Mouse (Mus musculus): ENCODE measurements at regions not wholly inside any gene's neighbourhood (a gene's known extent, or its start where the extent isn't known, plus 50 kb on each side); places are given as distances from the start of the nearest gene placed in this dataset.

DNA sequence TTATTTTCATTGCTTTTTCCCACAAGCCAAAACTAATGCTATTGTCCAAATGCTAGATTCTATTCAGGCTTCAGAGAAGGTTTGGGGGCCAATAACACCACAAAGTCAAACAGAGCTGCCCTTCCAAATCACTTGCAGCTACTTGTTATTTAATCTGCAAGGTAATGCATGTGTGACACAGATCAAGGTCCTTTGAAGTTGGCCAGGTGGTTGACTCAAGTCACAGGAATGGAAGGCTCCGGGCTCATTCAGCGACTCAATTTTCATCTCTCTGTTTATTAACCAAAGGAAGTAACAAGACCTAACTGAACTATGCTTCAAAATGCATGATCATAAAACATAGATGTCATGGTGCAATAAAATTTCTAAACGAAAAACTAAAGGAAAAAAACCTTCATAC, 300.0 kb upstream of the 1700008P02Rik start:
- Histone ChIP-seq H3K4me1 (ENCODE audit: control insufficient read depth, insufficient read depth, low read length) (no peaks in the 10 kb centered on the region), H3K9me3 (replicated peaks; ENCODE audit: control insufficient read depth, low read length, poor library complexity, severe bottlenecking) (no peaks in the 10 kb centered on the region), H3K36me3 (ENCODE audit: control insufficient read depth, insufficient read depth, low read length) (no peaks in the 10 kb centered on the region), H3K27me3 (ENCODE audit: control insufficient read depth, insufficient read depth, low read depth, low read length) (no peaks in the 10 kb centered on the region), H3K27ac (ENCODE audit: low read length) (no peak overlapping the region), H3K4me2 (ENCODE audit: low read length) (no peak overlapping the region), H3K4me3 (ENCODE audit: low read depth, low read length) (no peak overlapping the region), H3K9ac (ENCODE audit: low read depth, low read length) (no peak overlapping the region)
- 90% methylated on average over 3 of the region's 3 CpGs for WGBS
- no peak for ATAC-seq

DNA sequence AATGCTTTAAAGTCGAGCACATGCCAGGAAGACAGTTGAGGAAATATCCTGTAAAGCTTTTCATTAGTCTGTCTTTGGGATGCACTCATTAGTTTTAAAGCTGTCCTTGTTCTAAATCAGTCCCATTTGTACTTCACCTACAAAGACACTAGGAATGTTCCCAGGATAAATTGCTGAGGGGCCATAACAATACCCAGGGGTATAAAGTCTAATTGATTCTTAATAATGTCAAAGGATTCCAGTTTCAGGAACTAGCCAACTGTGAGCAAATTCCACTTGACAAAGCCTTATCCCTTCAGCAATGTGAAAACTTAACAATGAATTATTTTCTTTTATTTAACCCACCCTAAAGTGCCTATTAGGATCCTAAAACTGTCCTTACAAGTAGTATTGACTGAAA, 267.7 kb upstream of the 1700008P02Rik start:
- Histone ChIP-seq H3K27ac (ENCODE audit: low read length) (no peak overlapping the region), H3K4me1 (ENCODE audit: control insufficient read depth, insufficient read depth, low read length) (no peaks in the 10 kb centered on the region), H3K9me3 (replicated peaks; ENCODE audit: control insufficient read depth, low read length, poor library complexity, severe bottlenecking) (no peaks in the 10 kb centered on the region), H3K4me2 (ENCODE audit: low read length) (no peak overlapping the region), H3K36me3 (ENCODE audit: control insufficient read depth, insufficient read depth, low read length) (no peaks in the 10 kb centered on the region), H3K27me3 (ENCODE audit: control insufficient read depth, insufficient read depth, low read depth, low read length) (no peaks in the 10 kb centered on the region), H3K4me3 (ENCODE audit: low read depth, low read length) (no peak overlapping the region), H3K9ac (ENCODE audit: low read depth, low read length) (no peak overlapping the region)
- no peak for ATAC-seq
- 49% methylated on average over 1 of the region's 1 CpGs for WGBS

DNA sequence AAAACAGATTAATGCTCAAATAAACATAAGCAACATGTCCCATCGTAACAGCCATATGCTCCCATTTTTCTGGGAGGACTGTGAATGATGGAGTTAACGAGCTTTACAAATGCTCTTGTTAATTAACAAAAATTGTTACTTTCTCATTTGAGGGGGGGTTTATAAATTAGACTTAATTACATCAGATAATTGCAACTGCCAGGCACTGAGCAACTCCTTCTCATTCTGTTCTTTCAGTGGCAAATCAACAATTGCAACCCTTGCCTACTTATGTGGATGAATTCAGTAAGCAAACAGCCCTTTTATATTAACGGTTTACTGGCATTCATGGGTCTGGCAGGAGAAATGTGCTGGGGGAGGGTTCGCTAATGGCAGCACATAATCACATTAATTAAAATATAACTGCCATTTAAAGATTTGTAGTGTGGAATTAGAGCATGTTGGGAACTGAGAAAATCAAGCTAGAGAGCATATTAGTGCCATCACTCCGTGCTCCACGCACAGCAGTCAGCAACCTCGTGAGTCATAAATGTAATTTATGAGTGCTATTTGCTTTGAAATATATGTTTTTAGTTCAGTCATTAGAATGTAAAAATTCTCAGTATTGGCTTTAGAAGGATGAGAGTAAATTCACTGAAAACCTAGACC, 266.9 kb upstream of the 1700008P02Rik start:
- no peaks in the 10 kb centered on the region for H3K36me3 ChIP-seq (ENCODE audit: control insufficient read depth, insufficient read depth, low read length)
- H3K4me3 ChIP-seq (ENCODE audit: low read depth, low read length): no peak overlapping the region
- H3K4me1 ChIP-seq (ENCODE audit: control insufficient read depth, insufficient read depth, low read length): no peaks in the 10 kb centered on the region
- H3K9ac ChIP-seq (ENCODE audit: low read depth, low read length): no peak overlapping the region
- H3K9me3 ChIP-seq (replicated peaks; ENCODE audit: control insufficient read depth, low read length, poor library complexity, severe bottlenecking): no peaks in the 10 kb centered on the region
- WGBS: 52% methylated on average over 7 of the region's 7 CpGs
- no peaks in the 10 kb centered on the region for H3K27me3 ChIP-seq (ENCODE audit: control insufficient read depth, insufficient read depth, low read depth, low read length)
- H3K27ac ChIP-seq (ENCODE audit: low read length): no peak overlapping the region
- H3K4me2 ChIP-seq (ENCODE audit: low read length): no peak overlapping the region
- ATAC-seq: peak; percentile 64; the same call in 1 of the 2 replicates

DNA sequence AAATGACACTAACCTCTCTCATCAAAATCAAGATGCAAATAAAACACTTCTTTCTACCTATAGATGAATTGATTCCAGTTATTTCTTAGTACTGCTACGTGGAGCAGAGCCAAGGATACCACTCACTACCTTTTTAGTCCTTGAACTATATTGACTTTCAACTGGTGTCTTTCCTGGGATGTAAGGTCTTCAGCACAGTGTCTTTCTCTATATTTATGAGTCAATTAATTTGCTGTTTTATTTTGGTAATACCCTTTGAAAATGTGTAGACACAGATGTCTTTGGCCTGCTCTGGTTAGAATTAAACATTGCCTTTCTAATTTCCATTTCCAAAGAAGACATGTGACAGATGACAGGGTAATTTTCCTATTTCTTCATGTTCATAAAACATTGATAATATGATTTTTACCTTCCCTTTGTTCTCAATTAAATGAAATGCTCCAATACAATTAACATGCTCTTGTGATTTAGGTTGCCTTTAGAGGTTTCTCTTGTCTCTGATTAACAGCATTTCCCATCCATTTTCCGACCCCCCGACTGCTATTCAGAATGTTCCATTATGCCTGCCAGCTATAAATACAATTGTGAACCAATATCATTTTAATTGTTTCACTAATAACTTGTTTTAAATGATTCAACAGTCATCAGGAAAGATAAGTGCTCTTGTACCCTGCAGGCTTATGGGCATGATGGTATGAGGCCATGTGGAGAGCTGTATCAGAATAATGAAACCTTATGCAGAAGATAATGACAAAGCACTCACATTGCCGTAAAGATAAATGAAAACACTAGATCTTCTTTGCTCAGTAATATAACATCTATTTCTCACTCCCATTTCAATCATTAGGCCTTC, 266.2 kb upstream of the 1700008P02Rik start:
- 61% methylated on average over 4 of the region's 4 CpGs for WGBS
- H3K36me3 ChIP-seq (ENCODE audit: control insufficient read depth, insufficient read depth, low read length): no peaks in the 10 kb centered on the region
- peak; percentile 71; the same call in 1 of the 2 replicates for ATAC-seq
- H3K4me1 ChIP-seq (ENCODE audit: control insufficient read depth, insufficient read depth, low read length): no peaks in the 10 kb centered on the region
- H3K27ac ChIP-seq (ENCODE audit: low read length): no peak overlapping the region
- H3K9ac ChIP-seq (ENCODE audit: low read depth, low read length): no peak overlapping the region
- H3K27me3 ChIP-seq (ENCODE audit: control insufficient read depth, insufficient read depth, low read depth, low read length): no peaks in the 10 kb centered on the region
- H3K4me2 ChIP-seq (ENCODE audit: low read length): no peak overlapping the region
- no peak overlapping the region for H3K4me3 ChIP-seq (ENCODE audit: low read depth, low read length)
- no peaks in the 10 kb centered on the region for H3K9me3 ChIP-seq (replicated peaks; ENCODE audit: control insufficient read depth, low read length, poor library complexity, severe bottlenecking)

DNA sequence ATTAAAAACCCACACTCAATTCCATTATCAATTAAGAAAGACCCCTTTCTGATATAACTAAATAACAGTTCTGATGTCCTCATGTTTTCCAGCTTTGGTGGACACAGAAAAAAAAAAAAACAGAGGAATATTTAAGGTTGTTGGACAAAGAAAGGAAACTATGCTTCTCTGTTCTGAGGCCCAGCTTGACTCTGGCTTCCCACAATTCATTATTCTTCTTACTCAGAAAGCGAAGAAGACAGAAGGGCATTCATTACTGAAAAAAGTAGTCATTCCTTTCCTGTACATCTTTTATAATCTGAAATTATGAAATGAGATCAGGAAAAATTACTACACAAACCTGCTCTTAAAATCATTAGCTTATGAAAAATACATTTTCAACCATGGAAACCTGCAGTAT, 263.2 kb upstream of the 1700008P02Rik start:
- Histone ChIP-seq H3K4me2 (ENCODE audit: low read length) (no peak overlapping the region), H3K27ac (ENCODE audit: low read length) (no peak overlapping the region), H3K4me1 (ENCODE audit: control insufficient read depth, insufficient read depth, low read length) (no peaks in the 10 kb centered on the region), H3K27me3 (ENCODE audit: control insufficient read depth, insufficient read depth, low read depth, low read length) (no peaks in the 10 kb centered on the region), H3K9me3 (replicated peaks; ENCODE audit: control insufficient read depth, low read length, poor library complexity, severe bottlenecking) (no peaks in the 10 kb centered on the region), H3K4me3 (ENCODE audit: low read depth, low read length) (no peak overlapping the region), H3K9ac (ENCODE audit: low read depth, low read length) (no peak overlapping the region), H3K36me3 (ENCODE audit: control insufficient read depth, insufficient read depth, low read length) (no peaks in the 10 kb centered on the region)
- 74% methylated on average over 1 of the region's 1 CpGs for WGBS
- no peak for ATAC-seq

DNA sequence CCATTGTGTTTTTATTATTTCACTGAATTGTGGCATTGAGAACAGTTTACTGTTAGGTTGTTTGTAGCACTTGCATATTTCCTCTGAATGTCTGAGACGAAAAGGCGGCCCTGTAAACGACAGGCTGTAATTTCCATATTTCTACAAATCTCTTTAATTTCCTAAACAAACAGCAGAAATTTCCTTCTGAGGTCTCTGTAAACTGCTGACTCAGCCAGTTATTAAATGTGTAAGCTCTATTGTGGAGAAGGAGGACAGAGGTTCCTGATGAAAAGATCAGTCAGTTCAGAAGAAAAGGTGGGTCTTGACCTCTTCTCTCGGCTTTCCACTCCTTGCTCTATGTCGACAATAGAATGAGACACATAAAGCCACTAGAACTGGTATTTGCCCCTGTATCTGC, 256.0 kb upstream of the 1700008P02Rik start:
- no peak for ATAC-seq
- WGBS: 68% methylated on average over 5 of the region's 5 CpGs
- H3K27ac ChIP-seq (ENCODE audit: low read length): no peak overlapping the region
- H3K27me3 ChIP-seq (ENCODE audit: control insufficient read depth, insufficient read depth, low read depth, low read length): no peaks in the 10 kb centered on the region
- no peak overlapping the region for H3K4me3 ChIP-seq (ENCODE audit: low read depth, low read length)
- H3K4me1 ChIP-seq (ENCODE audit: control insufficient read depth, insufficient read depth, low read length): no peaks in the 10 kb centered on the region
- H3K9me3 ChIP-seq (replicated peaks; ENCODE audit: control insufficient read depth, low read length, poor library complexity, severe bottlenecking): no peaks in the 10 kb centered on the region
- no peak overlapping the region for H3K4me2 ChIP-seq (ENCODE audit: low read length)
- no peak overlapping the region for H3K9ac ChIP-seq (ENCODE audit: low read depth, low read length)
- no peaks in the 10 kb centered on the region for H3K36me3 ChIP-seq (ENCODE audit: control insufficient read depth, insufficient read depth, low read length)

DNA sequence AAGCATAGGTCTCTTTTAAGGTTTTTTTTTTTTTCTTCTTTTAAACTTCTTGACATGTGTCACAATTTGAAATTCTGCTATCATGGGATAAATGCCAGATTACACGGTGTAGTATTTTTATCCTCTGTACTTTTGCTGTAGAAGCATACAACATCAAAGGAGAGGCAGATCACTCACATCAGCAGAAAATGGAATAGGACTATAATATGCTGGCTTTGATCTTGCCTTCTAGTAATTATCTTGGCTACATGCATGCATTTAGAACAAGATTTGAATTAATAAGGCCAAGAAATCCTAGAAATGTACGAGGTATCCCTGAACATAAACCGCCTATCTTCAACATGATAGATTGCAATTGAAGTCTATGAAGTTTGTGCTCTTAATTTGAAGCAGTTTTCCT, 251.9 kb upstream of the 1700008P02Rik start:
- no peaks in the 10 kb centered on the region for H3K27me3 ChIP-seq (ENCODE audit: control insufficient read depth, insufficient read depth, low read depth, low read length)
- H3K9ac ChIP-seq (ENCODE audit: low read depth, low read length): no peak overlapping the region
- H3K4me3 ChIP-seq (ENCODE audit: low read depth, low read length): no peak overlapping the region
- H3K36me3 ChIP-seq (ENCODE audit: control insufficient read depth, insufficient read depth, low read length): no peaks in the 10 kb centered on the region
- H3K9me3 ChIP-seq (replicated peaks; ENCODE audit: control insufficient read depth, low read length, poor library complexity, severe bottlenecking): no peaks in the 10 kb centered on the region
- no peaks in the 10 kb centered on the region for H3K4me1 ChIP-seq (ENCODE audit: control insufficient read depth, insufficient read depth, low read length)
- H3K27ac ChIP-seq (ENCODE audit: low read length): no peak overlapping the region
- WGBS: 38% methylated on average over 3 of the region's 3 CpGs
- H3K4me2 ChIP-seq (ENCODE audit: low read length): no peak overlapping the region
- ATAC-seq: peak; percentile 88

DNA sequence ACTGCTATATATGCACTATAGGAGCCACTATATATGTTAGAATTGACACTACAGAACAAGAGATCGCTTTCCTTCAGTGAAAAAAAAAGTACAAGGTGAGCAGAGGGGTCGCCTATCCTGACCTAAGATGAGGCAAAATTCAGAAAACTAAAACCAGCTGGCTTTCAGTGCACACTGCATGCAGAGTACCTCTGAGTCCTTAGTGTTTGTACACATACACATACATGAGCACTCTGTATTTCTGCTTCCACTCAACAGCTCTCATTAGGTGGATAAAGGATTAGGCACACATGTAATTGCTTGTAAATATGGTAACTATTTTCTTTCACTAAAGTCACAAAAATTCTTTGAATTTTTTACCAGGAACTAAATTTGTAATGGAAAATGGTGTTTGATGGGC, 251.5 kb upstream of the 1700008P02Rik start:
- ATAC-seq: peak; percentile 58

DNA sequence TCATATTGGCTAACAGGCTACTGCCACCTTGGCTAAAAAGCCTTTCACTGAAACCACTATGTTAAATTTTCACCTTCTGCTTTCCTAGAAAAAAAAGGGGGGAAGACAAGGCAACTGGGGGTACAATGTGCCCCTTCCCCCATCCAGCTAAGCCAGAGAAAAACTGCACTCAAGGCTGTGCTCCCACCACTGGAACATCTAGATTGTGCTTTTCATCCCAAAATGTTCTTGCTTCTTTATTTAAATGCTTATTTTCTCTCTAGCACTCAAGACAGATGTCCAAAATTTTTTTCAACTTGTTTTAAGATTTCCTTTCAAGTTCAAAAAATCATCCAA, 245.9 kb upstream of the 1700008P02Rik start:
- no peak overlapping the region for H3K9ac ChIP-seq (ENCODE audit: low read depth, low read length)
- ATAC-seq: no peak

More for the DNA sequence above, 251.5 kb upstream of the 1700008P02Rik start:
- Histone ChIP-seq H3K4me1 (ENCODE audit: control insufficient read depth, insufficient read depth, low read length) (no peaks in the 10 kb centered on the region), H3K9ac (ENCODE audit: low read depth, low read length) (no peak overlapping the region), H3K36me3 (ENCODE audit: control insufficient read depth, insufficient read depth, low read length) (no peaks in the 10 kb centered on the region), H3K4me2 (ENCODE audit: low read length) (no peak overlapping the region), H3K27me3 (ENCODE audit: control insufficient read depth, insufficient read depth, low read depth, low read length) (no peaks in the 10 kb centered on the region), H3K27ac (ENCODE audit: low read length) (no peak overlapping the region), H3K4me3 (ENCODE audit: low read depth, low read length) (no peak overlapping the region), H3K9me3 (replicated peaks; ENCODE audit: control insufficient read depth, low read length, poor library complexity, severe bottlenecking) (no peaks in the 10 kb centered on the region)
- 59% methylated on average over 2 of the region's 2 CpGs for WGBS

More for the DNA sequence above, 245.9 kb upstream of the 1700008P02Rik start:
- Histone ChIP-seq H3K4me1 (ENCODE audit: control insufficient read depth, insufficient read depth, low read length) (no peaks in the 10 kb centered on the region), H3K4me3 (ENCODE audit: low read depth, low read length) (no peak overlapping the region), H3K27me3 (ENCODE audit: control insufficient read depth, insufficient read depth, low read depth, low read length) (no peaks in the 10 kb centered on the region), H3K27ac (ENCODE audit: low read length) (no peak overlapping the region), H3K9me3 (replicated peaks; ENCODE audit: control insufficient read depth, low read length, poor library complexity, severe bottlenecking) (no peaks in the 10 kb centered on the region), H3K4me2 (ENCODE audit: low read length) (no peak overlapping the region), H3K36me3 (ENCODE audit: control insufficient read depth, insufficient read depth, low read length) (no peaks in the 10 kb centered on the region)
